Mouse (Mus musculus) small intestine, adult 2 months (tissue): ENCODE measurements at regions not wholly inside any gene's neighbourhood (a gene's known extent, or its start where the extent isn't known, plus 50 kb on each side); places are given as distances from the start of the nearest gene placed in this dataset.
"Not testable (repeated sequence)": the region's sequence is repeated elsewhere in the genome, so short reads cannot be mapped to it uniquely, and the experiment has no call there.

ENCODE experiments used
- CTCF ChIP-seq: fragments of 200-500 bp; IDR thresholded peaks from 2 replicates; pipeline ENCODE4 v1.5.1; 2012; ENCODE audit warnings: low read depth, mild to moderate bottlenecking, control low read depth, inconsistent platforms, low read length, moderate library complexity, mixed read lengths; ENCODE audit not compliant: insufficient replicate concordance, insufficient read length; ENCODE audit errors: extremely low read depth
- POLR2A ChIP-seq: fragments of 200-500 bp; IDR thresholded peaks from 2 replicates; pipeline ENCODE4 v1.6.1; 2012; ENCODE audit warnings: low read depth, mild to moderate bottlenecking, control low read depth, inconsistent platforms, low read length, moderate library complexity

- not testable (repeated sequence) for TF ChIP-seq CTCF, POLR2A
These were observed 359.2 kb downstream of the Tm4sf1 start for GRCm38 (mm10) chr3:56942557-56942956.
